Mouse (Mus musculus): ENCODE results near the gene Rps26. TPM values are rescaled to one million over a fixed set of nuclear protein-coding genes. Genes with fewer than 3 reads are reported as not detected.

The Rps26 gene
- 592 and 676 TPM in 2 replicates for polyA plus RNA-seq (2016; fragmentation: Nextera tagmentation; extraction: Ambion mirVana)

GRCm38 (mm10) chr10:128626311-128627310 lies at the start of gene Rps26:
Gene Rps26 (minus strand): TSS chr10:128626747.
- Histone ChIP-seq H3K9me3 (replicated peaks) (no peaks in the 10 kb centered on the region), H3K27me3 (ENCODE audit: low read depth, poor library complexity, severe bottlenecking) (no peaks in the 10 kb centered on the region), H3K27ac (peak within 1 kb of the TSS; percentile 88), H3K4me3 (peak within 1 kb of the TSS; percentile 64), H3K36me3 (peaks cover 32% of the 10 kb centered on the region), H3K4me1 (peaks cover 6% of the 10 kb centered on the region)
- DNase-seq (ENCODE audit: low spot score): peak; percentile 86
- 1% methylated on average over 40 of the region's 40 CpGs for WGBS

GRCm38 (mm10) chr10:128674469-128675008 lies 48.0 kb upstream of the Rps26 start:
- Histone ChIP-seq H3K4me1 (peaks cover 21% of the 10 kb centered on the region), H3K36me3 (peaks cover 22% of the 10 kb centered on the region), H3K27ac (no peak overlapping the region), H3K9me3 (replicated peaks) (no peaks in the 10 kb centered on the region), H3K27me3 (ENCODE audit: low read depth, poor library complexity, severe bottlenecking) (no peaks in the 10 kb centered on the region; the same call in 1 of the 2 replicates), H3K4me3 (peak overlapping the region; percentile 81)
- no peak for DNase-seq (ENCODE audit: low spot score)
- 4% methylated on average over 9 of the region's 9 CpGs for WGBS

DNA sequence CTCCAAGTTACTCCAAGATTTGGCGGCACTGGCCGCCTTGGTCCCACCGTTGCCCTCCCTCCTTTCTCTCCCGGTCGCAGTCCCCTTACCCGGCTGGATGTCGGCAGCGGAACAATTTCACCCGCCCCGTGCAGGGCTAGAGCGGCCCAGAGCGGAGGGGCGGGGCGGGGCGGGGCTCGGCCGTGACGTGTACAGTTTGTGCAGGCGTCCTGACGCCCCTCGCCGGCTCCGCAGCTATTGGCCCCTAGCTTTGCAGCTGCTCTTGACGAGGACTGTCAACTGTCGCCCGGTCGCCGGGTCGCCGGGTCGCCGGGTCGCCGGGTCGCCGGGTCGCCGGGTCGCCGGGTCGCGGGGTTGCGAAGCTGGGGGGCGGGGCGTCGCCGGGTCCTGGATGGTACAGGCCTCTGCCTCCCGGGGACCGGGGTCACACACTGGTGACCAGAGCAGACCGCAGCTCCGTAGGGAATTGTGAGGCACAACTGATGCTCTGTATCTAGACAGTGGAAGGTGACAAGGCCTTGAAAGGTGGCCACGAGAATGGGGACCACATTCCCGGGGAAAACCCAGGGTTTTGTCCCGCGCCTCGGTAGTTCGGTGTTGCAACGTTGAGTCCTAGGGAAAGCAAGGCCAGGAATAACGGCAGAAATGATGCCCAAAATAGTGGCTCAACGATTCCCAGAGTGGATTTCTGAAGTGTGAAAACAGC lies 47.4 kb upstream of the Rps26 start, which contains the start of gene Suox:
Gene Suox, minus strand, starts transcription at position 311 of the 706 bp plus-strand sequence.
- peaks cover 15% of the 10 kb centered on the region for H3K36me3 ChIP-seq
- peak within 1 kb of the TSS; percentile 81 for H3K4me3 ChIP-seq
- H3K9me3 ChIP-seq (replicated peaks): no peaks in the 10 kb centered on the region
- no peaks in the 10 kb centered on the region; the same call in 1 of the 2 replicates for H3K27me3 ChIP-seq (ENCODE audit: low read depth, poor library complexity, severe bottlenecking)
- WGBS: under 1% methylated on average over 57 of the region's 60 CpGs
- peaks cover 25% of the 10 kb centered on the region for H3K4me1 ChIP-seq
- peak; percentile 96 for DNase-seq (ENCODE audit: low spot score)
- peak within 1 kb of the TSS; percentile 75 for H3K27ac ChIP-seq

- 92% methylated on average over 9 of the region's 9 CpGs for WGBS
- H3K4me3 ChIP-seq: no peak overlapping the region
- H3K36me3 ChIP-seq: peaks cover 9% of the 10 kb centered on the region
- no peak for DNase-seq (ENCODE audit: low spot score)
- H3K4me1 ChIP-seq: peaks cover 33% of the 10 kb centered on the region
- H3K27me3 ChIP-seq (ENCODE audit: low read depth, poor library complexity, severe bottlenecking): no peaks in the 10 kb centered on the region; the same call in 1 of the 2 replicates
- H3K9me3 ChIP-seq (replicated peaks): no peaks in the 10 kb centered on the region
- H3K27ac ChIP-seq: no peak overlapping the region
Observed at GRCm38 (mm10) chr10:128671148-128671547, 44.6 kb upstream of the Rps26 start.

DNA sequence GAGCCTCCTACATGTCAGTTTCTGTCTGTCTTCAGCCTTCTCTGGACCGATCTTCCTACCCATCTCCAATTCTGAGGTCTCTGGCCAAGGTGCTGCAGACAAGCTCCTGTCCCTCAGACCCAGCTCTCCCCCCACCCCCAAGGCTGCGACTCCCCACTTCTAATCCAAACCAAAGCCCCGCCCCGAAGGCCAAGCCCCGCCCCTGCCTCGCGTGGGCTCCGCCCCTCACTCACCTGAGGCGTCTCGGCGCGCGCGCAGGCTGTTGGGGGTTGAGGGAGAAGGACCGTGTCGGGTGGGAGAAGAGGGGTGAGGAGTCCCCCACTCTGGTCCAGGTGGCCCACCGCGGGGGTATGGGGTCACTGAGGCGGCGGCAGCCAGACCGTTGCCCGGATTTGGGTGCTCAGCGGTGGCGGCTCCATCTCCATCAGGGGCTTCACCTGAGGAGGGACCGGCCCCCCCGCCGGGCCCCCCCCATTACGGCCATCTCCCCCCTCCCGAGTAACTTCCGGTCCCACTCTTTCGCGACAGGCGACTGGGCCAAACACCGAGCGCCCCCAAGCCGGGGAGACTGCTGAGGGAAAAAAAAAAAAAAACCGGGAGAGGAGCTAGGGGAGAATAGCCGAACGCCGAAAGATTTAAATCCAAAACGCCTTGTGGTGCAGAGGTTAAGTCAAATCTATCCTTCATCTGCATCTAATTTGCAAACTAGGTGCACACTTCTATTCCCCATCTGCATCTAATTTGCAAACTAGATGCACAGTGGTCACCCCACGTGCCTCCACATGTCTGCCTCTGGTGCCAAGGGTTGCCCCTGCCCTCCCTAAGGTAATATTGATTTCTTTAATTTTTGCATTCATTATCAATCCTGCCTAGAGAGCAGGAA lies 42.5 kb upstream of the Rps26 start:
- WGBS: under 1% methylated on average over 42 of the region's 42 CpGs
- H3K36me3 ChIP-seq: 0 out of 2 replicates have a peak, but pooled peaks cover 9% of the 10 kb centered on the region
- peak overlapping the region; percentile 85 for H3K4me3 ChIP-seq
- H3K4me1 ChIP-seq: peaks cover 29% of the 10 kb centered on the region
- no peaks in the 10 kb centered on the region for H3K9me3 ChIP-seq (replicated peaks)
- H3K27me3 ChIP-seq (ENCODE audit: low read depth, poor library complexity, severe bottlenecking): no peaks in the 10 kb centered on the region; the same call in 1 of the 2 replicates
- DNase-seq (ENCODE audit: low spot score): peak; percentile 87
- H3K27ac ChIP-seq: peak overlapping the region; percentile 91

- Histone ChIP-seq H3K36me3 (no peaks in the 10 kb centered on the region), H3K27me3 (ENCODE audit: low read depth, poor library complexity, severe bottlenecking) (no peaks in the 10 kb centered on the region), H3K27ac (no peak overlapping the region), H3K9me3 (replicated peaks) (no peaks in the 10 kb centered on the region), H3K4me3 (no peak overlapping the region), H3K4me1 (peaks cover 15% of the 10 kb centered on the region)
- DNase-seq (ENCODE audit: low spot score): no peak
- WGBS: 98% methylated on average over 2 of the region's 2 CpGs
Observed at GRCm38 (mm10) chr10:128665806-128666205, 39.3 kb upstream of the Rps26 start.

- H3K4me3 ChIP-seq: no peak overlapping the region
- no peaks in the 10 kb centered on the region for H3K9me3 ChIP-seq (replicated peaks)
- no peak overlapping the region for H3K27ac ChIP-seq
- no peaks in the 10 kb centered on the region for H3K27me3 ChIP-seq (ENCODE audit: low read depth, poor library complexity, severe bottlenecking)
- WGBS: 88% methylated on average over 3 of the region's 3 CpGs
- H3K36me3 ChIP-seq: no peaks in the 10 kb centered on the region
- no peak for DNase-seq (ENCODE audit: low spot score)
- peaks cover 15% of the 10 kb centered on the region for H3K4me1 ChIP-seq
Observed at GRCm38 (mm10) chr10:128665307-128665706, 38.8 kb upstream of the Rps26 start.

- Histone ChIP-seq H3K9me3 (replicated peaks) (no peaks in the 10 kb centered on the region), H3K4me3 (no peak overlapping the region)
- WGBS: 74% methylated on average over 3 of the region's 3 CpGs
Observed at GRCm38 (mm10) chr10:128664808-128665207, 38.3 kb upstream of the Rps26 start.

DNA sequence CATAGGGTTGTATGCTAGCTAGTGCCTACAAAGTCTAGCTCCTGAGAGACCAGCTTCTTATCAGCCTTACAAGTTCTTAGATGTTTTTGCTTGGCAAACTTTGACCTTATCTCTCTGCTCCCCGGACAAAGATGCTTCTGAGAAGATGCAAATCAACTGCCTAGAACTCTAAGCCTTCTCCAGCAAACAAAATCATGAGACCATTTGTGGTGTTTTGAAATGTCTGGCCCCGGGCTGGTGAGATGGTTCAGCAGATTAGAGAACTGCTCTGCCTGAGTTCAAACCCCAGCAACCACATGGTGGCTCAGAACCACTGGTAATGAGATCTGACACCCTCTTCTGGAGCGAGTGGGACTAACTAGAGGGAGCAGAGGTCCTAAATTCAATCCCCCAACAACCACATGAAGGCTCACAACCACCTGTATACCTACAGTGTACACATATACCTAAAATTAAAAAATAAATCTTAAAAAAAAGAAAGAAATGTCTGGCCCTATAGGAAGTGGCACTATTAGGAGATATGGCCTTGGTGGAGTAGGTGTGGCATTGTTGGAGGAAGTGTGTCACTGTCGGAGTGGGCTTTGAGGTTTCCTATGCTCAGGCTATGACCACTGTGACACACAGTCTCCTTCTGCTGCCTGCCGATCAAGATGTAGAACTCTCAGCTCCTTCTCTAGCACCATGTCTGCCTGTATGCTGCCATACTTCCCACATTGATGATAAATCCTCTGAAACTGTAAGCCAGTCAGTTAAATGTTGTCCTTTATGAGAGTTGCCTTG lies 37.1 kb upstream of the Rps26 start:
- H3K4me1 ChIP-seq: peaks cover 5% of the 10 kb centered on the region; the same call in 1 of the 2 replicates
- H3K36me3 ChIP-seq: no peaks in the 10 kb centered on the region
- 67% methylated on average over 5 of the region's 5 CpGs for WGBS
- no peak overlapping the region for H3K27ac ChIP-seq
- DNase-seq (ENCODE audit: low spot score): no peak
- H3K27me3 ChIP-seq (ENCODE audit: low read depth, poor library complexity, severe bottlenecking): no peaks in the 10 kb centered on the region
- no peak overlapping the region for H3K4me3 ChIP-seq
- H3K9me3 ChIP-seq (replicated peaks): no peaks in the 10 kb centered on the region

More at GRCm38 (mm10) chr10:128664808-128665207, 38.3 kb upstream of the Rps26 start:
- Histone ChIP-seq H3K36me3 (no peaks in the 10 kb centered on the region), H3K27ac (no peak overlapping the region), H3K4me1 (peaks cover 15% of the 10 kb centered on the region), H3K27me3 (ENCODE audit: low read depth, poor library complexity, severe bottlenecking) (no peaks in the 10 kb centered on the region)
- DNase-seq (ENCODE audit: low spot score): no peak

- DNase-seq (ENCODE audit: low spot score): no peak
- Histone ChIP-seq H3K36me3 (no peaks in the 10 kb centered on the region), H3K4me3 (no peak overlapping the region), H3K9me3 (replicated peaks) (no peaks in the 10 kb centered on the region), H3K4me1 (no peaks in the 10 kb centered on the region), H3K27ac (no peak overlapping the region), H3K27me3 (ENCODE audit: low read depth, poor library complexity, severe bottlenecking) (no peaks in the 10 kb centered on the region)
Observed at GRCm38 (mm10) chr10:128662465-128662864, 35.9 kb upstream of the Rps26 start.

DNA sequence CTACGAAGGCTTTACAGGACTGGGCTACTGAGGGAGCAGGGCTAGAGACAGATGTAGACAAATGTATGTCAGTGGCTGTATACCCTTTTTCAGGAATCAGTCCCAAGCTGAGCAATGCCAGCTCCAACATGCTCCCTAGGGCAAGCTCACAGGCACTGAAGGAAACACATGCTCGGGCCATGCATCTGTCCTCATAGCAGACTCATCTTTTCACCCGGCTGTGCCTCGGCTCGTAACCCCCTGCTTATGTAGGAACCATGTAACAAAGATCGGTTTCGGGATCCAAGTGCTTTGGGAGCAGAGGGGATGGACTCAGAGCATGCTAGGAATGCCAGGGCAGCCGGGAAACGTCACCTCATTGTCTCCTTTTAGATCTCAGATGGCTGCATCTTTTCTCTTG lies 32.9 kb upstream of the Rps26 start:
- DNase-seq (ENCODE audit: low spot score): no peak
- H3K27ac ChIP-seq: no peak overlapping the region
- no peaks in the 10 kb centered on the region for H3K27me3 ChIP-seq (ENCODE audit: low read depth, poor library complexity, severe bottlenecking)
- H3K4me3 ChIP-seq: no peak overlapping the region
- 60% methylated on average over 9 of the region's 9 CpGs for WGBS
- H3K9me3 ChIP-seq (replicated peaks): no peaks in the 10 kb centered on the region
- no peaks in the 10 kb centered on the region for H3K4me1 ChIP-seq
- no peaks in the 10 kb centered on the region for H3K36me3 ChIP-seq

Measured in limb, embryonic 10.5 days (tissue).